Mouse (Mus musculus) layer of hippocampus, adult 8-10 months (tissue): ENCODE results near the gene Olfr967. TPM values are rescaled to one million over a fixed set of nuclear protein-coding genes. Genes with fewer than 3 reads are reported as not detected.
"Not testable (repeated sequence)": the region's sequence is repeated elsewhere in the genome, so short reads cannot be mapped to it uniquely, and the experiment has no call there.

Source experiments
- DNase-seq, 2 experiments: peaks; one replicate each; pipeline ENCODE4 v3.0.0; 2022; ENCODE audit warnings: low spot score in 2 of 2
- total RNA-seq, 4 experiments: library from RNA; stranded (reverse); gene quantifications; 2 replicates each; pipeline ENCODE4 v1.2.4; 2022

Olfr967 gene
- not detected for total RNA-seq

DNA sequence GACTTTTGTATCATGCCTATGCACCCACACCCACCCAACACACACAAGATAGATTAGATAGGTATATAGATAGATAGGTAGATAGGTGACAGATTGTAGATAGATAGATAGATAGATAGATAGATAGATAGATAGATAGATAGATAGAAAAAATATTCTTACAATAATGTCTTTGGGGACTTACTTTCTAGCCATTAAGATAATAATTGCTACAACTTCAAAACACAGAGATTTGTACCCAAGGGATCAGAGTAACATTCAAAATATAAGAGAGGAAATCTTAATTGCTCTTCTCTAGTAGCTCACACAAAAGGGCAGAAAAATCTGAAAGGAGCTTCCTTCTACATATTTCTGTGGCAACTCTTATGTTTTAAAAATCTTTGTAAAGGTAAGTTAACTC is at the start of gene Olfr967:
TSS of gene Olfr967 (plus strand) at position 301 of the 400 bp plus-strand sequence.
- no peak for DNase-seq

DNA sequence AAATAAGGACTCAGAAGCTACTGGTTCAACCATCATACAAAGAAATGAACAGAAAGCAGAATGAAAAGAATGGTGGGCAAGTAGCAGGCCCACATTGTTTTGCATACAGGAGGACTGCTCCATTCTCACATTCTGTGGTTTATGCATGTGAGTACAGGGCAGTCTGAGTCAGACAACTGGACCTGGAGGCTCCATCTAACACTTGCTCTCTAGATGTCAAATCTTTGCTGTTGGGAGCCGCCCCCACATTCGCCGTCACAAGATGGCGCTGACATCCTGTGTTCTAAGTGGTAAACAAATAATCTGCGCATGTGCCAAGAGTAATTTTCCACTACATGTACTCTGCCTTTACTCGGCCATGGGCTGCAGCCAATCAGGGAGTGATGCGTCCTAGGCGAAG is 44.9 kb upstream of the Olfr967 start:
- DNase-seq, result not testable (repeated sequence)

DNA sequence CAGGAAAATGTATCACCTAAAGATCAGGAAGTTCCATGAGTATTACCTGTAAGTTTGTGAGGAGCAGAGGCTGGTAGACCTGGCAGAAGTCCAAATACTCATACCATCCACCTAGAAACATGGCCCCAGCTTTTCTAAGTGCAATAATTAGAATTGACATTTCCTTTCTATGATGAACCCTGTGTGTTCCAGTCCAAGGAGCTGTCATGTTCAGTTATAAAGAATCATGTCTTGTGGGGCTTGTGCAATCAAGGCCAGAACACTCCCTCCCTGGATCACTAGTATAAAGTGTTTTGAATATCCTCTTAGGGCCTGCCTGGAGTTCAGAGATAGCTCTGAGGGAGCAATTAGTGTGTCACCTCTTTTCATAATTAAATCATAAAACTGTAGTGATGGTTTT is 39.0 kb upstream of the Olfr967 start, which contains the start of gene Olfr149:
TSS of gene Olfr149 (minus strand) at position 101 of the 400 bp plus-strand sequence.
- DNase-seq, result no peak

DNA sequence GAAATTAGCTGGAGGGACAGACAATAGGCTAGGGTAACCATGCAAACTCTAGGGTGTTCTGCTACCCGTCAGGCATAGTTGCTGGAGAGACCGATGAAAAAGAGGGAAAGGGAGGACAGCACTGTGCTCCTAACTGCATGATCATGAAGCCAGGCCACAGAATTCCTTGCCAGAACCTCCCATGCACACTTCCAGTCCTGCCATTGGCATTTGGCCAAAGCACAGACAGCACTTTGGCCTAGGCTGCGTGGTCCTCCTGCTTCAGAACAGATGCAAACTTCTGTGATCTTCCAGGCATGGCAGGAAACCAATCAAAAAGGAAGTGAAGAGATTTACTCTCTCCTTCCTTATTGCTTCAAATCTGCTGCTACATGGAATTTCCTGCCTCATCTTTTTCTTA is 37.1 kb upstream of the Olfr967 start:
- DNase-seq, result no peak

DNA sequence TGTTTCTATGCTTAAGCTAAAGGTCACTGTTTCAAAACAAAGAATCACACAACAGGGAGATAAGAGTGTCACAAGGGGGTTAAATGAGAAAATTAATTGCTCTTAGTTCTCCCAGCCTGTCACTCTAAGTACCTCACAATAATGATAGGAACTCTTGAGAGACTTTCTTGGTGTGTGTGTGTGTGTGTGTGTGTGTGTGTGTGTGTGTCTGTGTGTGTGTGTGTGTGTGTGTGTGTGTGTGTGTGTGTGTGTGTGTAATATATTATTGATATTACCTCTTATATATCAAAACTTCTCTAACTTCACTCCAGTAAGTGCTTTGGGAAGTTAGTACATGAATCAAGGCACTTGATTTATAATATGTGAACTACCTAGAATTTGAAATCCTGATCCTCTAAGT is 35.0 kb upstream of the Olfr967 start, which contains the start of gene Olfr965:
TSS of gene Olfr965 (plus strand) at position 301 of the 400 bp plus-strand sequence.
- DNase-seq, result no peak

DNA sequence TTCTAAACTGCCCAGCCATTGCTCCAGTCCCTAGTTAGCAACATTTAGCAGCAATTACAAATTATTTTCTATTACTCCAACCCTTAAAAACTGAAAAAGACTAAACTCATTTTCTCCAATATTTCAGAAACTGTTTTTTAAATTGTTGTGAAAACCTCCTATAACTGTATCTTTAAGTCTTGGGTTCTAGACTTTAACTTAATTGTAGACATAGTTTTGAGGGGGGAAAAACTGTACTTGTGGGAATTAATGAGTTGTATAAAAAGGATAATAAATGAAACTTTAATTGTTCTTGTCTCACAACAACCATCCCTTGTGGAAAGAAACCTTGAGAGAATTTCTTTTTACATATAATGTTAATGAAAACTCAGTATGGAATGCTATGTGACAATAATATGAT is 15.4 kb upstream of the Olfr967 start, which contains the start of gene Olfr150:
TSS of gene Olfr150 (plus strand) at position 301 of the 400 bp plus-strand sequence.
- DNase-seq, result no peak

DNA sequence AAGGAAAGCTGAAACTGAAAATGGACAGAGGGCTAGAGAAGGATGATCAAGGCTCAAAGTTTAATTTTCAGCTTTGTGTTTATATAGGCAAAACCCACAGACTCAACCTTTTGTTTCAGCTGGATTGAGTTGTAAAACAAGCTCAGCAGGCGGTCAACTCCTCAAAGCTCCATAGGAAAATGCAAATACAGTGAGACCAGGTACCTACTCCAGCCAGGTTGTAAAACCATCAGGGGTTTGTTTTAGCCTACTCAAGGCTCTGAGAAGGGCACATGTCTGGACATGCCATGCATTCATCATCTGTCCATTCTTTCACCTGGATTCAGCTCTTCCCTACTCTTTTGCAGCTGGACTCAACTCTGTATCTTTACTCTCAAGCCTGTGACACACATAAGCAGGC is 5.3 kb upstream of the Olfr967 start:
- no peak for DNase-seq

DNA sequence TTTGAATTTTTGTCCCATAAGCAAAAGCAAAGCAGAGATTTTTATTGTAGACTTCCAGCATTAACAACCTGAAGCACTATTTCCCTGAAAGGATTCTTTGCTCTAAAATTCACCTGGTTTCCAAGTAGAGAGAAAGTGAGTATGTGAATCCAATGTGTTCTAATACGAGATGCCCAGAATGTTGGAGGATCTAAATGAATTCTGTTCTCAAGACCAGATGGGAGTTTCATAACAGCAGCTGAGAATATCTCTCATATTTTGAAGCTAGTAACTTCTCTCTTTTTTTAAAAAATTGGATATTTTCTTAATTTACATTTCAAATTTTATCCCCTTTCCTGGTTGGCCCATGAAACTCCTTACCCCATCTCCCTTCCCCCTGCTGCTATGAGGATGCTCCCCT is 379 bp downstream of the Olfr967 start:
- DNase-seq, result no peak

DNA sequence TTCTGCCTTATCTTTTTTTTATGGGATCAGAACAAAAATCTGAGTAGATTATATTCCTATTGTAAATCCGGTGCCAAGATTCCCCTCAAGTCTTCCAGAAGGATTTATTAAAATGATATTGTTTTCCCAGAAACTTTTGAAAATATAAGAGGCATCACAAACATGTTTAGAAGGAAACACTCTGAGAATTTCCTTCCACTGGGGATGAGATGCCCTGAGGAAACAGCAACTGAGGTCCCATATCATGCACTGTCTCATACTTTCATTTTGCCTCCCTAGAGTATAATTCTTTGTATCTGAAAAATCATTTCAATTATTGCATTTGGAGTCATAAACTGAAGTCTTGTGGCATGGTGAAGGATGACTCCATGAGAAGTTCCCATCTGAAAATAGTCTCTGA is 37.1 kb downstream of the Olfr967 start, which contains the start of gene Olfr968:
TSS of gene Olfr968 (minus strand) at position 101 of the 400 bp plus-strand sequence.
- no peak for DNase-seq

DNA sequence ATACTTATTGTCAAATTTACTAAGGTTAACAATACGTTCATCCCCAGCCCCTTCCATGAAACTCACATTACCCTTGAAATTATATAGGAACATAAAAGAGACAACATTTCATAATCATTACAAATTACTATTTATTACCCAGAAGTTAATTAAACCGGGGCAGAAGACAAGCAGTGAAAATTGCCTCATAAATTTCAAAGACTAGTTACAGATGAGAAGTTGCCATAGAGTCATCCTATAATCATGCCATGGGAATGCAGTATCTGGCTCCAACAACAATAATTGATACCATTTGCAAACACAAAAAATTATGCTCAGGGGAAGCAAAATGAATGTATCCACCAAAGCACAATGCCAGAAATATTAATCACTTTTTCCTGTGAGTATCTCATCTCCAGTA is 44.5 kb downstream of the Olfr967 start, which contains the start of gene Olfr969:
TSS of gene Olfr969 (plus strand) at position 388 of the 400 bp plus-strand sequence.
- DNase-seq, result no peak

Other genes with a start within 250 kb of the Olfr967 start
- gene Olfr957, start 230.4 kb upstream of the Olfr967 start, total RNA-seq, result under 1 TPM in 1 of 4 experiments, not detected in 3; 0.22 TPM
- gene Olfr958, start 192.2 kb upstream of the Olfr967 start, total RNA-seq, result not detected
- not detected for gene Olfr959, start 170.7 kb upstream of the Olfr967 start, total RNA-seq
- gene AW551984, start 141.8 kb upstream of the Olfr967 start, total RNA-seq, result 1 to 10 TPM; 5.4 to 8.3 (median 7.7) TPM
- gene Olfr148, start 135.6 kb upstream of the Olfr967 start, total RNA-seq, result not detected
- not detected for gene Olfr960, start 124.9 kb upstream of the Olfr967 start, total RNA-seq
- not detected for gene Olfr961, start 101.2 kb upstream of the Olfr967 start, total RNA-seq
- not detected for gene Olfr963, start 79.0 kb upstream of the Olfr967 start, total RNA-seq
- not detected for gene Olfr149, start 39.1 kb upstream of the Olfr967 start, total RNA-seq
- gene Olfr965, start 34.9 kb upstream of the Olfr967 start, total RNA-seq, result not detected
- gene Olfr150, start 15.3 kb upstream of the Olfr967 start, total RNA-seq, result not detected
- not detected for gene Olfr968, start 37.0 kb downstream of the Olfr967 start, total RNA-seq
- gene Olfr969, start 44.7 kb downstream of the Olfr967 start, total RNA-seq, result not detected
- gene Olfr970, start 62.6 kb downstream of the Olfr967 start, total RNA-seq, result not detected
- not detected for gene Olfr971, start 90.6 kb downstream of the Olfr967 start, total RNA-seq
- gene Olfr972, start 120.2 kb downstream of the Olfr967 start, total RNA-seq, result not detected
- gene Olfr229, start 161.1 kb downstream of the Olfr967 start, total RNA-seq, result not detected
- not detected for gene Olfr974, start 191.3 kb downstream of the Olfr967 start, total RNA-seq
- gene Olfr975, start 205.8 kb downstream of the Olfr967 start, total RNA-seq, result not detected
- gene Olfr976, start 214.9 kb downstream of the Olfr967 start, total RNA-seq, result not detected
- gene Olfr978, start 245.9 kb downstream of the Olfr967 start, total RNA-seq, result not detected